Mouse (Mus musculus): ENCODE measurements around the gene Zscan26. TPM values are rescaled to one million over a fixed set of nuclear protein-coding genes. Genes with fewer than 3 reads are reported as not detected.

The Zscan26 gene
- polyA plus RNA-seq, 1 experiment from 2014 or later = 37.8 TPM

DNA sequence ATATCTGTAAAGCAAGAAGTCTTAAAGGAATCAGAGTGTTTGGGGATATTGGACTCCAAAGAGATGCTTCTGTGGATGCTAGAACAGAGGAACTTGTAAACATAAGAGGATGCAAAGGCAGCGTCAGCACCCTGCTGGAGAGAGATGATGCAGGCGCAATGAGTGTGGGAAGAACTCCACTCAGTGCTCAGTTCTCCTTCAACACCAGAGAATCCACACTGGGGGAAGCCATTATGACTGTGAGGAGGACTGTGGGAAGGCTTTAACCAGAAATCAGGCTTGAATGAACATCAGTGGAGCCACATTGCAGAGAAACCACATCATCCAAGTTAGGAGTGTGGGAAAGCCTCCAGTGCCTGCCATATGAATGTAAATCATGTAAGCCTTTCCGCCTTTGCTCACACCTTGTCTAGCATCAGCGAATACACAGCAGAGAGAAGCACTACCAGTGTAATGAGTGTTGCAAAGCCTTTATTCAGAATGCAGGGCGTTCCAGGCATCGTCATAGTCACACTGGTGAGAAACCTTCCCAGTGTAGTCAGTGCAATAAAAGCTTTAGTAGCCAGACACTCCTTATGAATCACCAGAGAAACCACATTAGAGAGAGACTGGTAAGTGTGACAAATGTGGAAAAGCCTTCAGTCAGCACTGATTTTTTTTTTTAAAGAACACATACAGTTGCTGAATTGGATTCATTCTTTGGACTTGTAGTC, 36.1 kb downstream of the Zscan26 start:
- no peaks in the 10 kb centered on the region for H3K36me3 ChIP-seq
- ATAC-seq (ENCODE audit: low FRiP score, low read depth) = no peak
- 70% methylated on average over 6 of the region's 6 CpGs for WGBS
- H3K27ac ChIP-seq = no peak overlapping the region
- H3K4me1 ChIP-seq = no peaks in the 10 kb centered on the region
- no peaks in the 10 kb centered on the region for H3K9me3 ChIP-seq
- H3K9ac ChIP-seq = no peak overlapping the region
- H3K4me3 ChIP-seq = no peak overlapping the region
- no peak overlapping the region for H3K4me2 ChIP-seq (replicated peaks)
- no peaks in the 10 kb centered on the region for H3K27me3 ChIP-seq

GRCm38 (mm10) chr13:21415750-21416149, 37.8 kb downstream of the Zscan26 start:
- H3K27me3 ChIP-seq = no peaks in the 10 kb centered on the region
- ATAC-seq (ENCODE audit: low FRiP score, low read depth) = no peak
- no peak overlapping the region for H3K9ac ChIP-seq
- no peaks in the 10 kb centered on the region for H3K9me3 ChIP-seq
- H3K4me1 ChIP-seq = no peaks in the 10 kb centered on the region
- WGBS = 91% methylated on average over 2 of the region's 2 CpGs
- H3K27ac ChIP-seq = no peak overlapping the region
- no peaks in the 10 kb centered on the region for H3K36me3 ChIP-seq
- no peak overlapping the region for H3K4me2 ChIP-seq (replicated peaks)
- H3K4me3 ChIP-seq = no peak overlapping the region

GRCm38 (mm10) chr13:21415266-21415665, 38.3 kb downstream of the Zscan26 start:
- Histone ChIP-seq H3K4me2 (replicated peaks) (no peak overlapping the region), H3K4me3 (no peak overlapping the region), H3K9me3 (no peaks in the 10 kb centered on the region), H3K4me1 (no peaks in the 10 kb centered on the region), H3K9ac (no peak overlapping the region), H3K36me3 (no peaks in the 10 kb centered on the region), H3K27me3 (no peaks in the 10 kb centered on the region), H3K27ac (no peak overlapping the region)
- no peak for ATAC-seq (ENCODE audit: low FRiP score, low read depth)
- 74% methylated on average over 4 of the region's 4 CpGs for WGBS

DNA sequence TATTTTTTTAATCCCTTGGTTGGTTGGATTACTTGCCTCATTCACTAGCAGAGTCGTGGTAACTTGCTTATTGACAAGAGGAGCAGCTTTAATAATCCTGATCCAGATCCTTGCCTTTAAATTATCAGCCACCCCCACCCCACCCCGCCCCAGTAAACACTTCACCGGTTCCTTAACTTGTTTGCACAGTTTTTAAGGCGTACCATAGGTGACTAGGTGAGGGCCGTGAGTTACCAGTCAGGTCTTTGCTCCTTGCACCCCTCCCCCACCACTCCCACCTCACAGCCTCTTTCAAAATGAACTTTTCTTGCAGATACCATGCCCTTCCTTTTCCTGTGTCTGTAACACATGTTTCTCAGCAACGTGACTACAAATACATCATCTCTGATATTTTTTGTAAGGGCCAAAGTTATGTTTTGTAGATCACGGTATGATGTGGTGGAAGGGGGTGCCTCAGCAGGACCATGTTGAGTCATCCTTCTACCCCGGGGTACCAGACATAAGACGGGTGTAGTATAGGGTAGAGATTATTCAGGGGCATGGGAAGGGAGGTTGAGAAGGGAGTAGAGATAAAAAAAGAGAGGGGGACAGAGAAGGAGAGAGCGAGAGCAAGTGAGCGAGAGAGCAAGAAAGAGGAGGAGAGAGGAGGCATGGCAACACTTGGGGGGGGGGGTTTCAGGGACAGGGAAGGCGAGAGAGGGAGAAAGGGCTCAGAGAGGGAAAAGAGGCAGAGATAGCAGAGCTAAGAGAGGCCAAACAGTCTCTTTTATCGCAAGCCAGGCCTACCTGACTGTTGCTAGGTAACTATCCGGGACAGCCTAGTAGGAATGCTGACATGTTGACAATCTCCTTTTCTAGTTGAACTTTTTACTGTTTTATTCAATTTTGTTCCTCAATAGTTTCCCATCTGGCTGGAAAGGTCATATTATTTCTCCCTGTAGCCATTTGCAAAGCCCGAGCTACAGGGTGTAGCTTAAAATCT, 39.0 kb downstream of the Zscan26 start:
- Histone ChIP-seq H3K27ac (no peak overlapping the region), H3K4me1 (no peaks in the 10 kb centered on the region), H3K9me3 (no peaks in the 10 kb centered on the region), H3K4me2 (replicated peaks) (no peak overlapping the region), H3K27me3 (no peaks in the 10 kb centered on the region), H3K36me3 (no peaks in the 10 kb centered on the region), H3K4me3 (no peak overlapping the region), H3K9ac (no peak overlapping the region)
- ATAC-seq (ENCODE audit: low FRiP score, low read depth) = no peak
- WGBS = 72% methylated on average over 15 of the region's 15 CpGs

DNA sequence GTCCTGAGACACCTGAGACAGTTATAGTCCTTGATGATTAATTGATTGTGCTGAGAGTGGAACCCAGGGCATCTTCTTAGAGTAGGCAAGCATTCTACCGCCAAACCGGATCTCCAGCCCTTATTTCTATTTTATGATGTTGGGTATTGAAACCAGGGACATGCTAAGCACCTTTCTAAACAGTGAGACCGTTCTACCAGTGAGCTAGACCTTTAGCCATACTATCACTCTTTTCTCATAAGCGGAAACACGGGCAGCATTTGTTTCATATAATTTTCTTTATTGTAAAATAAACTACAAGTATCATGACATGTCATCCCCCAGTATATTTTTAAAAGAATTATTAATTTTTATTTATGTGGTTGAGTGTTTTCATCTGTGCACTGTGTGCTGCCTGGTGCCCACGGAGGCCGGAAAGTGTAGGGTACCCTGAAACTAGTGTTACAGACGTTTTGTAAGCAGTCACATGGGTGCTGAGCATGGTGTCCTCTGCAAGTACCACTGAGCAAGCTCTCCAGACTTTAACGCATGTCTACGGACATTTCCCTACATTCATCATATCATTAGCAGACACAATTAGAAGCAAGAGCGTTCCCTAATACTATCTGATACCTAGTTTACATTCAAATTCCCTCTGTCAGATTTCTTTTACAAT, 44.6 kb downstream of the Zscan26 start:
- Histone ChIP-seq H3K36me3 (no peaks in the 10 kb centered on the region), H3K9me3 (no peaks in the 10 kb centered on the region), H3K4me1 (peaks cover 8% of the 10 kb centered on the region), H3K9ac (0 out of 2 replicates have a peak overlapping the region, but pooled peaks have one; percentile 37), H3K4me2 (replicated peaks) (peak overlapping the region; percentile 71), H3K27ac (peak overlapping the region; percentile 73; the same call in 1 of the 2 replicates), H3K27me3 (no peaks in the 10 kb centered on the region), H3K4me3 (peak overlapping the region; percentile 51)
- 49% methylated on average over 11 of the region's 11 CpGs for WGBS
- 0 out of 2 replicates have a peak, but pooled peaks have one; percentile 55 for ATAC-seq (ENCODE audit: low FRiP score, low read depth)

- 4% methylated on average over 27 of the region's 27 CpGs for WGBS
- ATAC-seq (ENCODE audit: low FRiP score, low read depth) = peak; percentile 96
- Histone ChIP-seq H3K9me3 (no peaks in the 10 kb centered on the region), H3K4me3 (peak overlapping the region; percentile 51), H3K36me3 (no peaks in the 10 kb centered on the region), H3K27me3 (no peaks in the 10 kb centered on the region), H3K9ac (peak overlapping the region; percentile 70), H3K4me2 (replicated peaks) (peak overlapping the region; percentile 71), H3K27ac (peak overlapping the region; percentile 73), H3K4me1 (peaks cover 8% of the 10 kb centered on the region)
Observed at GRCm38 (mm10) chr13:21407969-21408804, 45.3 kb downstream of the Zscan26 start.

DNA sequence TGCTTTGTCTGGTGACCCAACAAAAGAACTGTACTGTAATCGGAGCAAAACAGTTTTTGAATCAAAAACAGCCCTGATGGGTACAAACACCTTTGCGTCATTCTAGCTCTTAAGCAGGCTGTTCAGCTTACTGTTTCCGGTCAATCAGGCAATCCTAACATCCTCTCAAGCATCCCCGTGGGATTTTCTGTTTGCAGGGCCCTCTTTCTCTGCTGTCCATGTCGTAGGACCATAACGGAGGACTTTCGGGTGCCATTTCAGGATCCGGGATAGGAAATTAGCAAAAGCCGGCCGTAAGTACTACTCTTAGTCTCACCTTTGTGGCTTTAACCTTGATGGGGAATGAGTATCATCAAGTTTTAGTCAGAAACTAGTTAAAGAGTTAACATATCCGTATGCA, 46.2 kb downstream of the Zscan26 start:
- H3K4me2 ChIP-seq (replicated peaks) = peak overlapping the region; percentile 71
- no peak for ATAC-seq (ENCODE audit: low FRiP score, low read depth)
- peaks cover 8% of the 10 kb centered on the region for H3K4me1 ChIP-seq
- no peak overlapping the region for H3K9ac ChIP-seq
- no peaks in the 10 kb centered on the region for H3K27me3 ChIP-seq
- no peaks in the 10 kb centered on the region for H3K9me3 ChIP-seq
- 0 out of 2 replicates have a peak overlapping the region, but pooled peaks have one; percentile 51 for H3K4me3 ChIP-seq
- no peaks in the 10 kb centered on the region for H3K36me3 ChIP-seq
- WGBS = 77% methylated on average over 11 of the region's 11 CpGs
- no peak overlapping the region for H3K27ac ChIP-seq

DNA sequence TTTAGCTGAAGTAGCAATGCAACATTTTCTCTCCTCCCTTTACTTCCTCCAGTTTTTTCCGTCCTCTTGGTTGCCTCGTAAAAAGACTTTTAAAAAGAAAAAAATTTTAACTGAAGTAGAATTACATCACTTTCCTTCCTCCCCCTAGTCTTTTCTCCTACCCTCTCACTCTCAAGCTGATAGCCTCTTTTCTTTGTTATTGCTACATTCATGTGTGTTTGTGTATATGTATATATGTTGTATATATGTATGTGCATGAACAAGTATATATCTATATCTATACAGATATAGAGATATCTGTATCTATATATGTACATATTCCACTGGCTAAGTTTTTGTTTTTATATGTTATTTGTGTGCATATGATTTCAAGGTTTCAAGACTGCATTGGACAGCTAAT, 50.7 kb downstream of the Zscan26 start:
- Histone ChIP-seq H3K9me3 (no peaks in the 10 kb centered on the region), H3K36me3 (peaks cover 21% of the 10 kb centered on the region), H3K27ac (no peak overlapping the region), H3K4me2 (replicated peaks) (peak overlapping the region; percentile 72), H3K9ac (peak overlapping the region; percentile 92), H3K4me1 (peaks cover 17% of the 10 kb centered on the region), H3K27me3 (no peaks in the 10 kb centered on the region), H3K4me3 (peak overlapping the region; percentile 80)
- peak; percentile 49; the same call in 1 of the 2 replicates for ATAC-seq (ENCODE audit: low FRiP score, low read depth)
- WGBS = 0% methylated on average over 2 of the region's 2 CpGs

GRCm38 (mm10) chr13:21402287-21402846, 51.2 kb downstream of the Zscan26 start, which contains the start of gene Zkscan3:
TSS of gene Zkscan3 (minus strand) at chr13:21402755.
- H3K27ac ChIP-seq = peak within 1 kb of the TSS; percentile 58; the same call in 1 of the 2 replicates

GRCm38 (mm10) chr13:21401636-21402286, 51.8 kb downstream of the Zscan26 start:
- Histone ChIP-seq H3K4me1 (peaks cover 11% of the 10 kb centered on the region), H3K4me3 (peak overlapping the region; percentile 80), H3K27me3 (no peaks in the 10 kb centered on the region), H3K4me2 (replicated peaks) (peak overlapping the region; percentile 72), H3K9ac (peak overlapping the region; percentile 92), H3K27ac (0 out of 2 replicates have a peak overlapping the region, but pooled peaks have one; percentile 58), H3K9me3 (no peaks in the 10 kb centered on the region), H3K36me3 (peaks cover 24% of the 10 kb centered on the region)
- ATAC-seq (ENCODE audit: low FRiP score, low read depth) = peak; percentile 24; the same call in 1 of the 2 replicates
- WGBS = 14% methylated on average over 12 of the region's 12 CpGs

More at GRCm38 (mm10) chr13:21402287-21402846, 51.2 kb downstream of the Zscan26 start, which contains the start of gene Zkscan3:
- Histone ChIP-seq H3K4me2 (replicated peaks) (peak within 1 kb of the TSS; percentile 72), H3K4me1 (peaks cover 12% of the 10 kb centered on the region), H3K9ac (peak within 1 kb of the TSS; percentile 92), H3K9me3 (no peaks in the 10 kb centered on the region), H3K27me3 (no peaks in the 10 kb centered on the region), H3K4me3 (peak within 1 kb of the TSS; percentile 80), H3K36me3 (peaks cover 21% of the 10 kb centered on the region)
- peak; percentile 94 for ATAC-seq (ENCODE audit: low FRiP score, low read depth)
- WGBS = 0% methylated on average over 35 of the region's 35 CpGs
